Mouse (Mus musculus) heart, postnatal 0 days (tissue): Measurements from ENCODE around the gene Reg2.

ENCODE experiments used
- CTCF ChIP-seq: IDR thresholded peaks from 2 replicates; pipeline ENCODE4 v1.5.1; 2016; ENCODE audit warnings: antibody characterized with exemption, control low read depth, low read depth
- EP300 ChIP-seq: IDR thresholded peaks from 2 replicates; pipeline ENCODE4 v1.6.1; 2016; ENCODE audit warnings: antibody characterized with exemption, low read depth

DNA sequence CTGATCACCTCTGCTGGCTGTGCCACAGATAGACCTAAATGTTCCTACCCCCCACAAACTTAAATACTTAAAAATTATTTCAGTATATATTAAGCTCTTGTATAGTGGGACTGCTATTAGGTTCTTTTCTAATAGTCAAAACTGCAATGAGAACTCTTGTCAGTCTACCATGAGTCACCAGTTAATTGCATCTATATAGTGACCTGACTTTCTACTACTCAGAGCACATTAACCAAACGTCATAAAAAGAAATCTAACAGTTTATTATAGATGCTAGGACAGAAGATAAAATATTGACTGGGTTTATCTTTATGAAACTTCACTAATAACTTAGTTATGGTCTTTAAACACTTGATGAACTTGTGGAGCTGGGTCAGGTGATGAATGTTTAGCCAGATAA lies 51.8 kb downstream of the Reg2 start:
- TF ChIP-seq CTCF (no peak), EP300 (no peak)
